Mouse (Mus musculus) urinary bladder, postnatal 14 days (tissue): ENCODE data around the gene Ano2.

Experiments used
- DNase-seq: peaks from one replicate; pipeline ENCODE4 v3.0.0; 2021; ENCODE audit warnings: low spot score

Gene Ano2

DNA sequence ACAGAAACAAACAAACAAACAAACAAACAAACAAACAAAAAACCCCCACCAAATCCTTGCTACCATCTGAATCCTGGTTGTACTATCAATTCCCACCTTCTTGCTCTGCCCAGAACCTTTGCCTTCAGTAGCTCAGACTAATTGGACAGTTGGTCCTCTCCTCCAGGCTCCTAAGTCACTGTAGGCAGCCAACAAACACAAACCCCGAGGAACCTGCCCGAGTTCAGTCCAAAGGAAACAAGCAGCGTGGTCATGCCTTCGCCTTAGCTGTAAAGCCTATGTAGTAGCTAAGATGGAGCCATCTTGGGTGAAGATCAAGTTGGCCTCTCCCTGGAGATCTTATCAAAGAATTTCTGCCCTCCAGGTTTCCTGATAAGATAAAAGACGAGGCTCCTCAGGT lies 362.9 kb downstream of the Ano2 start:
- DNase-seq: no peak

DNA sequence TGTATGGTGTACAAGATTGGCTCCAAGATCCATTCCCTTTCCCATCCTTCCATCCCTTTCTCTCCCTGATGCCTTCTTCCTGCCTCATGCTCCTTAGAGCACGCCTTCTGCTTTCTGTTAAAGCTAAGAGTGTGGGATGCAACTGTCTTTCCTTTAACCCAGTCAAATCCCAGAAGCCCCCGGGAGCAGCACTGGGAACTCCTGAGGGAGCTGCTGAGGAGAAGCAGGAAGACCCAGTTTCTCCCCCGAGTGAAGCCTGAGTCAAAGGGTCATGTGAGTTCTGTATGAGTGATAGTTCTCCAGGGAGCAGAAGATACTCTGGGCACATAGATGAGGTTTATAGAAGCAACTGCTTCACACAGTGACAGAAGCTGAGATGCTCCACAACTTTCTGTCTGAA lies 367.5 kb downstream of the Ano2 start:
- DNase-seq: no peak

DNA sequence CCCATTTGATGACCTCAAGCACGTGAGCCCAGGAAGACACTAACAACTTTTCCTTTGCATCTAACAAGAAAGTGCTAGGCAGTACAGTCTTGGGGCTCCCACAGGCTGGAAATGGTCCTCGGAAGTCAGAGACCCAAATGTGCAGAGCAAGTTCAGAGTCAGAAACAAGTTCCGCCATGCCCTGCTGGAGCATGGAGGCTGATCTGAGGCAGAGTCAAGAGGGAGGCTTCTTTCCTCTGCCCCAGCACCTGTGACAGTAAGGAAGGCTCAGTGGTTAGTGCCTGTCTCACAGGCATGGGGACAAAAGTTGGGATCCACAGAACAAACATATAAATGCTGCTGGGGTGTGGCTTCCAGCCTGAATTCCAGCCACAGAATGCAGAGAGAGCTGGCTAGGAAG lies 390.3 kb downstream of the Ano2 start:
- no peak for DNase-seq

DNA sequence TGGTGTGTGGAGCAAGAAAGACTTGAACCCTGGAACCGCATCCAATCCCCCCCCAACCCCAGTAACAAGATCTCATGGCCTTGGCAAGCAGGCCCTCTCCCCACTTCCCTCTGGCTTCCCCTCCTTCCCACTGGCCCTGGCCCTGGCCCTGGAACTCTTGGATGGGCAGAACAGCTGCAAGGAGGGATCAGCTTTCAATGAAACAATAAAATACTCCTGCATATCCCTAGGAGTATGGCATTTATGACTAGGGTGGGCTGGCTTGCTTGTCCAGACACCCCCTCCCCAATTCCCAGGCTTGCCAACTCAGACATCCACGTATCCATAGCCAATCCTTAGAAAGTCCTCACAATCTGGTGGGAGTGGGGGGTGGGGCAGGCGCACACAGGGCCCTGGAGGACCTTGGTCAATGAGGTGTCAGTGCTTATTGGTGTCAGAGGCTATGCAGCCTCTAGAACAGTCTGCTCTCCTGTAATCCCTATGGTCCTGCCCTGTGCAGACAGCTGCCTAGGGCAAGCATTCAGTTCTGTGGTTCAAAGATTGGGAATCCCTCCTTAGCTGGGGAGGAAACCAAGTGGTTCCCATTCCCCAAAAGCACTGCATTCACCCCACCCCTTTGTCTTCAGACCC lies 396.2 kb downstream of the Ano2 start:
- DNase-seq: no peak

DNA sequence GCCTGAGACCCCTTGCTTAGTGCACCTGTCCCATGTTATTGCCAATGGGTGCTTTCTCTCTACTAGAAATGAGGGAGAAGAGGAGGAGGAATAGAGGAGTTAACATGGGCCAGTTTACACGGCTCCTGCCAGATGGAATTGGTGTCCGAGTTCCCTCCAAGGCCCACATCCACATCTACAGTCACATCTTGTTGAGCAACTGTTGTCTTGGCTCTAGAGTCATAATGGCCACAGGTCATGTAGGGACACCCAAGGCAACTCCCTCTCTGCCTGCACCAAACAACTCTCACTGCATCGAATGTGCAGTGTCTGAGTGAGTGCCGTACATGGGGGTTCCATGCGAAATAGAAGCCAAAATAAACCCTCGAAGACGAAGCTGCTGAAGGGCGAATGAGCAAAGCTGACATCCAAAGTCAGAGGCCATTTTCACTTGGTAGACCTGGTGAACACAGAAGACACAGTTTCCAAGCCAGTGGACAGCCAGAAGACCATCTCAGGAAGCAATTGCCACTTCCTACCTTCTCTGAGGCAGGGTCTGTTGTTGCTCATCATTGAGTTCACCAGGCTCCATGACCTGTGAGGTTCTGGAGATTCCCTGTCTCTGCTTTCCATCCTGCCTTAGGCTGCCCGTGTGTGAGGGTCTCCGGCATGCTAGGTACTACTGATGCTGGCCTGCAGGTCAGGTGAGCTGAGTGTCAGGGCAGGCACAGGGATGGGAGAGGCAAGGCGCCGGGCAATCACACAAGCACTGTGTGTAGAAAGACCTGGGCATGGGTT lies 398.5 kb downstream of the Ano2 start:
- no peak for DNase-seq
